Mouse (Mus musculus): ENCODE data around the gene Herc6. TPM values are rescaled to one million over a fixed set of nuclear protein-coding genes. Genes with fewer than 3 reads are reported as not detected.

Gene Herc6
- polyA plus RNA-seq (2016; fragmentation: Nextera tagmentation; extraction: Ambion mirVana) = 1.6 and 1.9 TPM in 2 replicates

GRCm38 (mm10) chr6:57580881-57581548 lies at the start of gene Herc6:
Gene Herc6 (plus strand): TSS chr6:57581000.
- Histone ChIP-seq H3K9me3 (no peaks in the 10 kb centered on the region), H3K36me3 (no peaks in the 10 kb centered on the region), H3K27me3 (replicated peaks) (no peaks in the 10 kb centered on the region), H3K27ac (no peak within 1 kb of the TSS), H3K4me3 (peak within 1 kb of the TSS; percentile 31), H3K4me1 (peaks cover 4% of the 10 kb centered on the region; the same call in 1 of the 2 replicates), H3K9ac (peak within 1 kb of the TSS; percentile 26; the same call in 1 of the 2 replicates), H3K4me2 (replicated peaks) (peak within 1 kb of the TSS; percentile 71)
- WGBS = 4% methylated on average over 16 of the region's 16 CpGs
- ATAC-seq (ENCODE audit: low FRiP score, low read depth) = peak; percentile 74

- H3K9ac ChIP-seq = no peak overlapping the region
- no peaks in the 10 kb centered on the region for H3K36me3 ChIP-seq
- H3K4me3 ChIP-seq = no peak overlapping the region
- H3K4me2 ChIP-seq (replicated peaks) = no peak overlapping the region
- no peak overlapping the region for H3K27ac ChIP-seq
- WGBS = 83% methylated on average over 4 of the region's 4 CpGs
- peaks cover 9% of the 10 kb centered on the region; the same call in 1 of the 2 replicates for H3K4me1 ChIP-seq
- no peaks in the 10 kb centered on the region for H3K27me3 ChIP-seq (replicated peaks)
- no peak for ATAC-seq (ENCODE audit: low FRiP score, low read depth)
- no peaks in the 10 kb centered on the region for H3K9me3 ChIP-seq
Measured at GRCm38 (mm10) chr6:57531011-57531410, 49.8 kb upstream of the Herc6 start.

- Histone ChIP-seq H3K27ac (no peak overlapping the region), H3K9me3 (no peaks in the 10 kb centered on the region), H3K4me3 (no peak overlapping the region), H3K9ac (no peak overlapping the region), H3K36me3 (no peaks in the 10 kb centered on the region), H3K4me1 (peaks cover 9% of the 10 kb centered on the region; the same call in 1 of the 2 replicates), H3K27me3 (replicated peaks) (no peaks in the 10 kb centered on the region), H3K4me2 (replicated peaks) (no peak overlapping the region)
- no peak for ATAC-seq (ENCODE audit: low FRiP score, low read depth)
- WGBS = 89% methylated on average over 1 of the region's 1 CpGs
Measured at GRCm38 (mm10) chr6:57531441-57531840, 49.4 kb upstream of the Herc6 start.

- Histone ChIP-seq H3K4me1 (peaks cover 9% of the 10 kb centered on the region; the same call in 1 of the 2 replicates), H3K4me2 (replicated peaks) (no peak overlapping the region), H3K9me3 (no peaks in the 10 kb centered on the region), H3K27ac (no peak overlapping the region), H3K9ac (no peak overlapping the region), H3K36me3 (no peaks in the 10 kb centered on the region), H3K4me3 (no peak overlapping the region), H3K27me3 (replicated peaks) (no peaks in the 10 kb centered on the region)
- no peak for ATAC-seq (ENCODE audit: low FRiP score, low read depth)
- 90% methylated on average over 1 of the region's 1 CpGs for WGBS
Measured at GRCm38 (mm10) chr6:57532022-57532421, 48.8 kb upstream of the Herc6 start.

GRCm38 (mm10) chr6:57533410-57533809 lies 47.4 kb upstream of the Herc6 start:
- Histone ChIP-seq H3K4me1 (peaks cover 9% of the 10 kb centered on the region; the same call in 1 of the 2 replicates), H3K4me2 (replicated peaks) (peak overlapping the region; percentile 84), H3K9me3 (no peaks in the 10 kb centered on the region), H3K36me3 (no peaks in the 10 kb centered on the region), H3K27ac (no peak overlapping the region), H3K27me3 (replicated peaks) (no peaks in the 10 kb centered on the region), H3K4me3 (no peak overlapping the region), H3K9ac (0 out of 2 replicates have a peak overlapping the region, but pooled peaks have one; percentile 73)
- no peak for ATAC-seq (ENCODE audit: low FRiP score, low read depth)
- 79% methylated on average over 2 of the region's 2 CpGs for WGBS

- WGBS = 8% methylated on average over 8 of the region's 8 CpGs
- Histone ChIP-seq H3K27me3 (replicated peaks) (no peaks in the 10 kb centered on the region), H3K9me3 (no peaks in the 10 kb centered on the region), H3K4me2 (replicated peaks) (peak overlapping the region; percentile 84), H3K9ac (peak overlapping the region; percentile 73), H3K4me3 (peak overlapping the region; percentile 61), H3K4me1 (peaks cover 9% of the 10 kb centered on the region; the same call in 1 of the 2 replicates), H3K36me3 (no peaks in the 10 kb centered on the region), H3K27ac (no peak overlapping the region)
- ATAC-seq (ENCODE audit: low FRiP score, low read depth) = no peak
Measured at GRCm38 (mm10) chr6:57534231-57534610, 46.6 kb upstream of the Herc6 start.

- WGBS = 1% methylated on average over 31 of the region's 31 CpGs
- Histone ChIP-seq H3K9ac (peak overlapping the region; percentile 73), H3K9me3 (no peaks in the 10 kb centered on the region), H3K27me3 (replicated peaks) (no peaks in the 10 kb centered on the region), H3K4me1 (peaks cover 9% of the 10 kb centered on the region; the same call in 1 of the 2 replicates), H3K4me3 (peak overlapping the region; percentile 61), H3K36me3 (no peaks in the 10 kb centered on the region), H3K4me2 (replicated peaks) (peak overlapping the region; percentile 84), H3K27ac (no peak overlapping the region)
- peak; percentile 48 for ATAC-seq (ENCODE audit: low FRiP score, low read depth)
Measured at GRCm38 (mm10) chr6:57534611-57535286, 46.1 kb upstream of the Herc6 start.

GRCm38 (mm10) chr6:57535386-57535936 lies 45.3 kb upstream of the Herc6 start, which contains the start of gene Ppm1k:
Gene Ppm1k (minus strand): TSS chr6:57535468.
- Histone ChIP-seq H3K4me2 (replicated peaks) (peak within 1 kb of the TSS; percentile 84), H3K27ac (no peak within 1 kb of the TSS), H3K27me3 (replicated peaks) (no peaks in the 10 kb centered on the region), H3K4me3 (peak within 1 kb of the TSS; percentile 61), H3K4me1 (peaks cover 9% of the 10 kb centered on the region; the same call in 1 of the 2 replicates), H3K36me3 (no peaks in the 10 kb centered on the region), H3K9ac (peak within 1 kb of the TSS; percentile 73), H3K9me3 (no peaks in the 10 kb centered on the region)
- whole genome bisulfite sequencing = under 1% methylated on average over 24 of the region's 24 CpGs
- ATAC-seq (ENCODE audit: low FRiP score, low read depth) = peak; percentile 99

- peak; percentile 71 for ATAC-seq (ENCODE audit: low FRiP score, low read depth)
- H3K9ac ChIP-seq = peak overlapping the region; percentile 40; the same call in 1 of the 2 replicates
- peak overlapping the region; percentile 84 for H3K4me2 ChIP-seq (replicated peaks)
- H3K36me3 ChIP-seq = no peaks in the 10 kb centered on the region
- H3K4me3 ChIP-seq = peak overlapping the region; percentile 61
- no peaks in the 10 kb centered on the region for H3K27me3 ChIP-seq (replicated peaks)
- H3K9me3 ChIP-seq = no peaks in the 10 kb centered on the region
- no peak overlapping the region for H3K27ac ChIP-seq
- 29% methylated on average over 14 of the region's 14 CpGs for WGBS
- peaks cover 9% of the 10 kb centered on the region; the same call in 1 of the 2 replicates for H3K4me1 ChIP-seq
Measured at GRCm38 (mm10) chr6:57535971-57536669, 44.7 kb upstream of the Herc6 start.

GRCm38 (mm10) chr6:57537887-57538286 lies 42.9 kb upstream of the Herc6 start:
- no peak overlapping the region for H3K4me2 ChIP-seq (replicated peaks)
- no peak overlapping the region for H3K27ac ChIP-seq
- no peaks in the 10 kb centered on the region for H3K9me3 ChIP-seq
- ATAC-seq (ENCODE audit: low FRiP score, low read depth) = no peak
- H3K9ac ChIP-seq = no peak overlapping the region
- no peaks in the 10 kb centered on the region for H3K36me3 ChIP-seq
- H3K4me3 ChIP-seq = no peak overlapping the region
- peaks cover 9% of the 10 kb centered on the region; the same call in 1 of the 2 replicates for H3K4me1 ChIP-seq
- 91% methylated on average over 5 of the region's 5 CpGs for WGBS
- H3K27me3 ChIP-seq (replicated peaks) = no peaks in the 10 kb centered on the region

- H3K4me1 ChIP-seq = no peaks in the 10 kb centered on the region
- H3K9ac ChIP-seq = no peak overlapping the region
- H3K27ac ChIP-seq = no peak overlapping the region
- 80% methylated on average over 5 of the region's 5 CpGs for WGBS
- H3K9me3 ChIP-seq = no peaks in the 10 kb centered on the region
- no peak for ATAC-seq (ENCODE audit: low FRiP score, low read depth)
- no peaks in the 10 kb centered on the region for H3K27me3 ChIP-seq (replicated peaks)
- no peak overlapping the region for H3K4me3 ChIP-seq
- no peak overlapping the region for H3K4me2 ChIP-seq (replicated peaks)
- H3K36me3 ChIP-seq = no peaks in the 10 kb centered on the region
Measured at GRCm38 (mm10) chr6:57540950-57541498, 39.8 kb upstream of the Herc6 start.
